Mouse (Mus musculus) C2C12 (cell line): ENCODE data around the gene Ece1.

Source experiments
- CEBPB ChIP-seq: IDR thresholded peaks from one replicate; pipeline ENCODE4 v1.6.1; 2011; ENCODE audit warnings: low read depth, mild to moderate bottlenecking, control low read depth, moderate library complexity
- CTCF ChIP-seq: IDR thresholded peaks from one replicate; pipeline ENCODE4 v1.5.1; 2011; ENCODE audit not compliant: control insufficient read depth, insufficient read depth, insufficient read length
- MYOD1 ChIP-seq: IDR thresholded peaks from one replicate; pipeline ENCODE4 v1.6.1; 2011; ENCODE audit warnings: low read depth; ENCODE audit not compliant: control insufficient read depth, insufficient read length
- USF1 ChIP-seq: IDR thresholded peaks from one replicate; pipeline ENCODE4 v1.6.1; 2011; ENCODE audit warnings: low read depth, mild to moderate bottlenecking, control low read depth, moderate library complexity

DNA sequence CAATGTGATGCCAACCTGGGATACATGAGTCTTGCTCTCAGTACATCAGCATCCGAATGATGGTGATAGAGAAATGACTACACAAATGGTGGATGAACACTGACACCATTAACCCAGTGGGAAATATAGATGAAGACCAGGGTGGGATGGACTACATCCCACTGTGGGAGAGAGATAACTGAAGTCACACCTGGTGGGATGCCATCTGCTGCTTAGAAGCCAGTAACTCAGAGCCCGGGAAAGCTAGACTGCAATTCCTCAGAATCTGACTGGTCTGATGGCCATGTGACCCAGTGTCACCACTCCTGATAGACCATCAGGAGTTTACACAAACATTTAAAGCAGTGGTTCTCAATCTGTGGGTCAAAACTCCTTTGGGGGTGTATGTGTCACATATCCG, 38.5 kb upstream of the Ece1 start:
- TF ChIP-seq CTCF (no peak), CEBPB (no peak), MYOD1 (no peak), USF1 (no peak)
